Mouse (Mus musculus) G1E-ER4 (cell line): ENCODE measurements at regions not wholly inside any gene's neighbourhood (a gene's known extent, or its start where the extent isn't known, plus 50 kb on each side); places are given as distances from the start of the nearest gene placed in this dataset.
A peak's percentile ranks its signal among the peaks of the same experiment; 100 is the strongest.

Experiments used
- GATA1 ChIP-seq: IDR thresholded peaks from one replicate; pipeline ENCODE4 v1.8.0; 2012; ENCODE audit warnings: low read length, inconsistent platforms

DNA sequence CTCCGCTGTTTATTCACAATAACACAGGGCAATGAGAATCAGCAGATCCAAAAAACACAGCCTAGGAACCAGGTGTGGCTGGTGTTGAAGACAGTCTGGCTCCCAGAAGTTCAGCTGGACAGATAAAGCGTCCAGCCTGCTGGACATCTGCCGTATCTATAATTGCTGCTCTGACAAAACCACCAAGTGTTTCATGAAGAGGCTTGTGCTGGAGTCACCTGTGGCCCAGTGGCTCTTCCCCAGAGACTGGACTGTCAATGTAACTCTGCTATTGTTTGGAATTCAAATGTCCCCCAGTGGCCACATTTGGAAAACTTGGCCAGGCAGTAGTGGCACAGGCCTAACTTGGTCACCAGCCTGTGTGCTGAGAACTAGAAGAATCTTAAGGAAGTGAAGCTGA, 247.0 kb upstream of the Cited2 start:
- no peak for TF ChIP-seq GATA1

DNA sequence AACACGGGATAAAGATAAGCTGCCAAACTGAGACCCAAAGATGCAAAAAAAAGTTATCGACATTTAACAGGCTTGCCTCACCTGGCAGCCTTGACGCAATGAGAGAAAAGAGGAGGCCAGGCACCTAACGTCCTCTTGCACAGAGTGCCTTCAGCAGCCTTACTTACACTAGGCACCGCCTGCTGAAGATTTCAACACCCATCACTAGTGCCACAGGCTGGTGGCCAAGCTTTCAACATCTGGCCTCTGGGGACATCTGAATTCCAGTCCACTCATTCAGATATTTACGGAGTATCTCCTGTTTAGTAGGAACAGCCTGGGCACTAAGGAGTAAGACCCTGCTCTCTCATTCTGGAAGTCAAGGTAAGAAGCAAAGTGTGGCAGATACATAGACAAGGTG, 246.3 kb upstream of the Cited2 start:
- TF ChIP-seq GATA1, result no peak

DNA sequence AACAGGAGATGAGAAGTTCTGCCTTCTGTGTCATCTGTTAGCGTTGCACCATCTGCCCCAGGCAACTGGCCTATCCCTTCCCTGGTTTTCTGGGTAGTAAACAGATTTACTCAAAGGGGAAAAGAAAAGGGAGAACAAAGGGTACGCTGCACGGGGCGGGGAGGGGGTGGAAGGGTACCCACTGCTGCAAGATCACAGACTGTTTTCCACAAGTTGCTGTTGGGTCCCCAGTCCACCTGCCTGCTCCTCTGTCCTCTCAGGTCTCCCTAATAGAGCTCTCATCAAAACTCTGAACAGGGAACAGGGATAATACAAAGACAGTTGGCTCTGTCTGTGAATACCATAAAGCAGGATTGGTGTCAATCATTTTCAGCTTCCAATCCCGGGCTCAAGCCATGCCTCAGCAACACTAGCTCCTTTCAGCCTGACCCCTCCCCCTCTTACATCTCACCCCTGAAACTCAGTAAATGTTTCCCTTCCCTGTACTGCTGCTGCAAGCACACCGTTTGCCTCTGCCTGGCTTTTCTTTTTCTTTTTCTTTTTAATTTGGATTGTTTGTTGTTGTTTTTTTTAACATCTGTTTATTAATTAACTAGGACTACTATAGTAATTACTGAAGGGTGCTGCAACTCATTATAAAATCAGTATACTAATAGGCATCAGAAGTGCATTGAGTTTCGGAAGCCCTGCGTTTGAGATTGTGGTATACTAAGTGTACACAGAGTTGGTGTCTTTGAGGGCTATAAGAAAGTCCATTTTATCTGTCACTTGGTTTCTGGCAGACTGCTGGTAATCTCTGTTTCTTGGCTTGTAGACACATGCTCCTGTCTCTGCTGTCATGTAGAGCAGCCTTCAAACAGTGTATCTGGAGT, 244.0 kb upstream of the Cited2 start:
- TF ChIP-seq GATA1, result no peak

DNA sequence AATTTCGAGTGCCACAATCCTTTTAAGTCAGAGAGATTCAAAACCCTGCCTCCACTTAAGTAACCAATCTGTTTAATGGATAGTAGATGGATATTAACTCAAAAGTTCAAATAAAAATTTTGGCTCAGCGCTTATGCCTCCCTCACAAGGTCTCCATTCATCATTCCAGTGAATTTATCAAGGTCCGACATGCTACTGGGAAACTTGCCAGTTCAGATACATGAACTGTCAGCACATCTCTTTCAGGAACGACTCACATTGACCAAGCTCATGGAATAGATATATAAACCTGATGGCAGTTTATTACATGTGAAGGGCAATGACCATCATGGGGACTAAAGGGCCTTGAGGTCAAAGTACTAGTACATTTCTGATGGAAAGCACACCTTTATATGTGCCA, 240.3 kb upstream of the Cited2 start:
- no peak for TF ChIP-seq GATA1

DNA sequence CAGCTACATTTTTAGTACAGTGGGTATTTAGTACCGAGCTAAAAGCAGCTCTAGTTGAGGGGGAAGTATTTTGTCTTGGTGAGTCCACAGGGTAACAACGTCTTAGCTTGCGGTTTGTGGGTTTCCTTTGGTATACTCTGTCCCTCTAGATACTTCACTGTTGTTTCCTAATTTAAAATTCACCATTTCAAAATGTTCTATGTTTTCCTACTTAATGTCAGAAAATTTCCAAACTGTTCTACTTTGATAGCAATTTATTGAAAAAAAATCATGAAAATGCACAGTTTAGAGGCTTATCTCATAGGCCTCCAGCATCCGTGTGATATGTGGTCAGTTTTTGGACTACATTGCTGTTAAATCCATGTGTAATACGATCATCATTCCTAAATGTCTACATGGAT, 238.0 kb upstream of the Cited2 start:
- peak; percentile 68 for TF ChIP-seq GATA1

DNA sequence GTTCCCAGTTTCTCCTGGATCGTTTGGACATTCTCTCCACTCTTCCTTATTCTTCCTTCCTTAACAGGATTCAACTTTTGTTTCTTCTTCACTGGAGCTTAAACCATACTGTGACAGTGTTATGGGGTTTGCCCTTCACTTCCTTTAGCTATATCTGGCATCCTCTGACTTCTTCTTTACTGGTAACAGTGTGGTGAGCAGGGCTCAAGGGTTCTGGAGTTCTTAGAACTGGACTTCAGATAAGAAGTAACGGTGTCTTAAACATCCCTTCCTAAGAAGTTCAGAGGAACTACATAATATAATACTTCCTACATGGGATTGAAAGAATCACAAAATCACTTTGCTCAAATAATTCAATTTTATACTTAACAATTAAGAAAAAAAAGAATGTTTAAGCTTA, 237.5 kb upstream of the Cited2 start:
- TF ChIP-seq GATA1, result no peak

DNA sequence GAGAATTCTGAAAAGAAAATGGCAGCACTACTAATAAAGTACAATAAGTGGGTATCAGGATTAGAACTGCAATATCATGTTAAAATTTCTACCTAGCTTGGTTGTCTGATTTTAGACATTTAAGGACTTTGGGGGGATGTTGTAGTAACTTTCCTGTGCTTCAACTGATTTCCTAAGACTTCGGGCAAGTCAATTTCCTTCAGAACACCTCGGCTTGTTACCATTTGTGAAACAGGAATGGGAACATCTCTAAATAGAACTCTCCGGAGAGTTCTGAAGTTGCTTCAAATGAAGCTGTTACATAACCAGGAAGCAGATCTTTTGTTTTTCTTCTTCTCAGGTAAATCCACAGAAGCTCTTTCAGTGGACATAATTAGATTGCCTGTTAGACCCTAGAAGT, 237.0 kb upstream of the Cited2 start:
- TF ChIP-seq GATA1, result no peak

DNA sequence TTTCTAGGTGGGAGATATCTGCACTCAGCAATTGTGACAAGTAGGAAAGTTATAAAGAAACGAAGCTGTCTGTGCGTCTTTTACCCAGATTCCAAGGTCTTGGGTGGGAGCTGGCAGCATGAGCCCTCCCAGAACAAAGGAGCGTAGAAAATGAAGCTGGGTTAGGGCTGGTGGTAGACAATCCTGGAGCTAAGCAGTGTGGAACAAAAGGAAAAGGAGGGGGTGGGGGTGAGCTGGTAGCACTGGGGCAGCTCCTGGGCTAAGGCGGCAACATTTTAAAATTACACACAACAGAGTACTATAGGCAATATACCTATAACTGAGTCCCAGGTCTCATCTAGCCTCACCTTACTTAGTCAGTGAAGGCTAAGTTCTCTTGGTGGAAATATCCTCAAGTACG, 235.6 kb upstream of the Cited2 start:
- TF ChIP-seq GATA1, result no peak

DNA sequence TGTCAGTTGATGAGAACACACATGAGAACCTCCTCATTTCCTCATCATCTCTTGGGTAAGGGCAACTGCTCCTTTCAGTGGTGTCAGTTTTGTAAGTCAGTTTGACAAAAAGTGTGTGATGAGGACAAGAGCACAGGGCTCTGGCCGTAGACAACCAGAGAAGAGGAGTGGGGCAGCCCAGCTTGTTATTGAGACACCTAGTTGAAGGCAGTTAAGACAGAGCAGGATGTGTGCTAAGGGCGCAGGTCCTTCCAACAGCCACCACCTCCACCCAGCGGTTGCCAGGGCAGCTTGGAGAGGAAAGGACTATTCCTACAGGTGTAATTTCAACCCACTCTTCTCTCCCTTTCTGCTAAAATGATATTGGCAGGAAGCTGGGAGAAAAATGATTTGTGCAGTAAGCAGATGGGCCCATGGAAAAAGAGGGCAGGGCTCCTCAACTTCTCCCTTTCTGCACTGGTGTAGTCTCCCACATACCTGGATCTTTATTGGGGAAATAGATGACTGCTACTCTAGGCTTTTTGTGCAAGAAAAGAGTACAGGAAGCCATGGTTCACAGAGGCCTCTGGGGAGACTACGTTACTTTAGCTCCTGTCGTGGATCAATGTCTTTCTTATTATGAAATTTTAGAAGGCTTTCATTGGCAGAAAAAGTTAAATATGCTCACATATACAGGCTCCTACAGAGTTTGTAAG, 231.3 kb upstream of the Cited2 start:
- TF ChIP-seq GATA1, result no peak

DNA sequence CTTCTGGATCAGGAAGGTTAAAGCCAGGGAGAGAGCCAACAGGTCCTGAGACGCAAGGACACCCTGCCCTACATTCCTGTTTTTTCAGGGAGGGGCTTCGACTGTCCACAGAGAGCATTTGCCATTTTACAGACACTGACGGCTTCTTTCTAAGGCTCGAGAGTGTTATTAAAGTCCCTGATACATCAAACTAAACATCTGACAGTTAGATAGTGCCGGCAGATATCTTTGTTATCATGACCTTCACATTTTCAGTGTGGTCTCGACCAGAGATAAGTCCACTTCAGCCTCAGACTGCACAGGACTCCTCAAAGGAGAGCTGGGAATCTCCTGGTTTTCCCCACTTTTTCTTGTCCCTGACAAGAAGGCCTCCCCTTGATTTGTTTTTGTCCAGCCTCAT, 229.9 kb upstream of the Cited2 start:
- TF ChIP-seq GATA1, result no peak

DNA sequence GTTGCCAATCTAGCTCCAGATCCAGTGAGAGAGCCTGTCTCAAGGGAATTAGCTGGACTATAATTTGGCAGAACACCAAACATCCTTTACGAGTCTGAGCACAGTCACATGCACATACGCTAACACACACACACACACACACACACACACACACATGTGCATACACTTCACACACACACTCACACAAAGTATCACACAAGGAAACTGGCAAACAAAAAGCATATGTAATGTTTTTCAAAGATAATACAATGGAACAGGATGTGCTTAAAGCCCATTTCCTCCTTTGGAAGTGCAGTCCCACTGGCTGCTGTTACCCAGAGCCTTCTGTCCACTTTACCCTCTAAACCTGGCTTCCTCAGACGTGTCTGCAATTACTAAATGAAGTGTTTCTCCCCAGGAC, 226.2 kb upstream of the Cited2 start:
- no peak for TF ChIP-seq GATA1

DNA sequence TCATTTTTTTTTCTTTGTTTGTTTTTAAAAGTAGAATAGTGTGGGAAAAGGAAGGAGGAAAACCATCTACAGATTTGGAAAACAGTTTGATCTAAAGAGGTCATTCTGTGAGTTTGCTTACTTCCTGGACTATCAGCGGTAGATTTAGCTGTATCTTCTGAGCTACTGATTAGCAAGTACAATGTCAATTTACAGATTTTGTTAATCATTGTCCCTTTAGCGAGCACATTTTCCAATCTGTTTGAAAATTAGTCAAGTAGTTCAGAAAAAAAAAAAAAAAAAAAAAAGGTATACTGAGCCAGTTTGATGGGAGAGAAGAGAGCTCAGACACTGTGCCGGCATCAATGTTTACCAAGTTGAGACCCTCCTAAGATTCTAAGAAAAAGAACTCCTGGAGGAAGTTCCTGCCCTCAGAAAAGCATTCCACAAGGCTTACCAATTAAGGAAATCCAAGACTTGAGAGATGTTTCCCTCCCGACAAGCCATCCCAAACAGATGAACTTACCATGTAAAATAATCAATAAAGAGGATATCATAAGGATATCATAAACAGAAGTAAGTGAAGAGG, 212.3 kb upstream of the Cited2 start:
- no peak for TF ChIP-seq GATA1

DNA sequence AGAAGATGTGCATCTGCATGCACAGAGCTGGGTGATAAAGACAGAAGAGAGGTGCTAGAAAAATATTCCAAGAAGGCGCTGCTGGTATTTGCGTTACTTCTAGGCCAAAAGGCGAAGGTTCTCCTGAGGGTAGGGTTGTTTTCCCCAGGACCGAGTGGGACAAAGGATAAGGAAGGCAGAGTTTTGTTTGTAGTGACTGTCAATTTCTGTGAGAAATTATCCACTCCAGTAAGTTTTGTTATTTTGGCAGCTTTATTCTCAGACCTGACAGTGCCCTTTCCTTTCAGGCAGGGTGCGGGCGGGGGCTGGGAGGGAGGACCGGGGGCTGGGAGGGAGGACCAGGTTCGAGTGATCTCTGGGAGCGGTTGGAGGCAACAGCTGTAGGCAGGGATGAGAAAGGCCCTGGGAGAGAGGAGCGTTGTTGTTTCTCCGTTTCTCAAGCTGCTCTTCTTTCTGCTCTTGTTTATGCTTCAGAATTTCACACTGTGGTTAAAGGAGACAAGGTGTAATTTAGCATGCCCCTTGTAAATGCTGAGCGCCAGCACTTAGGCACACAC, 211.2 kb upstream of the Cited2 start:
- no peak for TF ChIP-seq GATA1

DNA sequence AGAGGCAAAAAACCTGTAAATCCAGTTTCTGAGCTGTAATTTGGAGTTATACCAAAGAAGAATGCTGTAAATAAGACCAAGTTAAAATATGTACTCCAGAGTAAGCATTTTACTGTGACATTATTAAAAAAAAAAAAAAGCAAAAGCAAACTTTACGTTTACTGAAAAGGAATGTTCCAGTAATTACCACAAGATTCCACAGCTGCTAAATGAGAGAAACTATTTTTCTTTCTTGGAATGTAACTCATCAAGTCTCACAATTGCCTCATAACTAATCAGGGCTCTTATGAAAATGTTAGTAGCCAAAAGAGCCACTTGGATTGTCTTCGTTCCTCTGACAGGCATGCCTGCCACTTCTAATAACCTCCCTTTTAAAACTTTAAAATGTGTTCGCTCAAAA, 210.5 kb upstream of the Cited2 start:
- TF ChIP-seq GATA1, result no peak

DNA sequence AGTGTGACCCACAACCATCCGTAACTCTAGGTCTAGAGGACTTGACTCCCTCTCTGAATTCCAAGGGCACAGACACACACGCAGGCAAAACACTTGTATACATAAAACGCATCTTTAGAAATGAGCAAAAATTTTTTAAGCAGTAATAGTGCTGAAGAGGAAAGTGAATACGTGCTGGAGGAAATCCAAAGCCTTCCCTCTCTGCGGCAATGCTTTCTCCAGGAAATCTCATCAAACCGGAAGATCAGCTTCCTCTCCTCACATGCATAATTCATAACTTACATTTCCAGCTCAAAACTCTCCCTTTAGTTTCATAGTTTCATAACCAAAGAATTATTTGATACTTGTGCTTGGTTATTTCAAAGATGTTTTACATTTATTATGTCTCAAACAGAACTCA, 209.3 kb upstream of the Cited2 start:
- no peak for TF ChIP-seq GATA1

DNA sequence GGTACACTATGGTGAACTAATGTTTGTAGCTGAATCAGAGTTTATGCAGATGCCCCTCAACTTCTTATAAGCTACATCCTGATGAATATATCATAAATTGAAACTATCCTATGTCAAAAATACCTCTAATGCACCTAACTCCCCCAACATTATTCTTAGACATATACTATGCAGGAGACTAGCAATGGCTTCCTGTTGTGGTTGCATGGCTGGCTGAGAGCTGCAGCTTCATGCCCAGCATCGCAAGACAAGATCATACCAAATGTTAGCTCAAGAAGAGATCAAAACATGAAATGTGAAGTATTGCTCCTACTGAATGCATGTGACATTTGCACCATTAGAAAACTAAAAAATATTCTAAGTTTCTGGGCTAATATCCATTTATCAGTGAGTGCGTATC, 206.9 kb upstream of the Cited2 start:
- no peak for TF ChIP-seq GATA1

DNA sequence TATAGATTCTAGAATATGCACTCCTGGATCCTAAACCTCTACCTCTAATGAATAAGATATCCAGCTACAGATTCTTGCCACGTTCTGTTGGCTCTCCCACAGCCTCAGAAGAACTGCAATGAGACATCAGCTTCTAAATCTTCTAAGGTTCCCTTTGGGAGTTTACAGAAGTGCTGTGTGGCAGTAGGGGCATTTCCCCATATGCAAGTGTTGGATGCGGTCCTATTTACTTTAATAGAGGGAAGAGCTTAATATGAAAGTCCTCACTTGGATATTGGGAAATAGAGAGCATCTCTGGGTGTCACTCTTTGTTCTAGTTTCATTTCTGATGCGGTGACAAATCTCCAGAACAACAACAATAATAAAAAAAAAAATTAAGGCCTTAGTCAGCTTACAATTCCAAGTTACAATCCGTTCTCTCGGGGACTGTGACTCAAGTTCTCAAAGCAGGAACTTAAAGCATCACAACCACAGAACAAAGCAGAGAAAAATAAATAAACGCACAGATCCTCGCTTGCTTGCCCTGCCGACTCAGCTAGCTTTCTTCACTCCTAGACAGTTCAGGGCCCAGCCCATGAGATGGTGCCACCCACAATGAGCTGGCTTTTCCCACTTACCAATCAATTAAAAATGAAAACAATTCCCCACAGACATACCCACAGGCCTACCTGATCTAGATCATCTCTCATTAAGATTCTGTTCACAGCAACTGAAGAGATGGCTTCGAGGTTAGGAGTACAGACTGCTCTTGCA, 204.4 kb upstream of the Cited2 start:
- TF ChIP-seq GATA1, result no peak
